Mouse (Mus musculus): ENCODE results near the gene 4930507D05Rik.
"Not testable (repeated sequence)": the region's sequence is repeated elsewhere in the genome, so short reads cannot be mapped to it uniquely, and the experiment has no call there.

4930507D05Rik gene

GRCm38 (mm10) chr10:62449364-62450279, at the start of gene 4930507D05Rik, which contains the start of gene Supv3l1:
Gene 4930507D05Rik, plus strand, starts transcription at chr10:62449489.
Gene Supv3l1, minus strand, starts transcription at chr10:62449738.
- peak; percentile 86 to 96 for DNase-seq (ENCODE audit: low spot score in 2 of 2)

- DNase-seq (ENCODE audit: low spot score in 2 of 2) = no peak
Observed at GRCm38 (mm10) chr10:62401641-62402111, 47.6 kb upstream of the 4930507D05Rik start.

- no peak for DNase-seq (ENCODE audit: low spot score in 2 of 2)
Observed at GRCm38 (mm10) chr10:62404901-62405300, 44.4 kb upstream of the 4930507D05Rik start.

- DNase-seq (ENCODE audit: low spot score in 2 of 2) = peak; percentile 50 to 82
Observed at GRCm38 (mm10) chr10:62410943-62411342, 38.3 kb upstream of the 4930507D05Rik start.

- DNase-seq (ENCODE audit: low spot score in 2 of 2) = no peak
Observed at GRCm38 (mm10) chr10:62411431-62412410, 37.6 kb upstream of the 4930507D05Rik start.

GRCm38 (mm10) chr10:62412906-62413605, 36.2 kb upstream of the 4930507D05Rik start:
- no peak for DNase-seq (ENCODE audit: low spot score in 2 of 2)

- DNase-seq (ENCODE audit: low spot score in 2 of 2) = no peak
Observed at GRCm38 (mm10) chr10:62413606-62413982, 35.7 kb upstream of the 4930507D05Rik start.

GRCm38 (mm10) chr10:62418831-62419356, 30.4 kb upstream of the 4930507D05Rik start:
- DNase-seq (ENCODE audit: low spot score in 2 of 2) = no peak

- no peak for DNase-seq (ENCODE audit: low spot score in 2 of 2)
Observed at GRCm38 (mm10) chr10:62419422-62419821, 29.9 kb upstream of the 4930507D05Rik start.

- no peak for DNase-seq (ENCODE audit: low spot score in 2 of 2)
Observed at GRCm38 (mm10) chr10:62420399-62420798, 28.9 kb upstream of the 4930507D05Rik start.

GRCm38 (mm10) chr10:62421127-62421526, 28.2 kb upstream of the 4930507D05Rik start:
- no peak for DNase-seq (ENCODE audit: low spot score in 2 of 2)

- DNase-seq (ENCODE audit: low spot score in 2 of 2) = no peak
Observed at GRCm38 (mm10) chr10:62422255-62422654, 27.0 kb upstream of the 4930507D05Rik start, which contains the start of gene Hkdc1. Gene Hkdc1, minus strand, starts transcription at chr10:62422491.

GRCm38 (mm10) chr10:62425081-62425871, 24.0 kb upstream of the 4930507D05Rik start:
- DNase-seq (ENCODE audit: low spot score in 2 of 2) = no peak

- DNase-seq (ENCODE audit: low spot score in 2 of 2) = no peak
Observed at GRCm38 (mm10) chr10:62430427-62430826, 18.9 kb upstream of the 4930507D05Rik start.

GRCm38 (mm10) chr10:62450280-62450640, 971 bp downstream of the 4930507D05Rik start:
- DNase-seq (ENCODE audit: low spot score in 2 of 2) = no peak

- DNase-seq (ENCODE audit: low spot score in 2 of 2) = not testable (repeated sequence)
Observed at GRCm38 (mm10) chr10:62452001-62452400, 2.7 kb downstream of the 4930507D05Rik start.

- DNase-seq (ENCODE audit: low spot score in 2 of 2) = no peak
Observed at GRCm38 (mm10) chr10:62461321-62461720, 12.0 kb downstream of the 4930507D05Rik start.

- DNase-seq (ENCODE audit: low spot score in 2 of 2) = no peak
Observed at GRCm38 (mm10) chr10:62469736-62470135, 20.4 kb downstream of the 4930507D05Rik start.

GRCm38 (mm10) chr10:62471105-62471504, 21.8 kb downstream of the 4930507D05Rik start:
- no peak for DNase-seq (ENCODE audit: low spot score in 2 of 2)

- no peak for DNase-seq (ENCODE audit: low spot score in 2 of 2)
Observed at GRCm38 (mm10) chr10:62474944-62475343, 25.7 kb downstream of the 4930507D05Rik start.
